Mouse (Mus musculus) liver, embryonic 14.5 days (tissue): ENCODE data around the gene Serpinb6a.

Source experiments
- CTCF ChIP-seq: IDR thresholded peaks from 2 replicates; pipeline ENCODE4 v1.5.1; 2016; ENCODE audit warnings: antibody characterized with exemption, low read depth, control low read depth
- EP300 ChIP-seq: IDR thresholded peaks from 2 replicates; pipeline ENCODE4 v1.6.1; 2016; ENCODE audit warnings: antibody characterized with exemption, low read depth

DNA sequence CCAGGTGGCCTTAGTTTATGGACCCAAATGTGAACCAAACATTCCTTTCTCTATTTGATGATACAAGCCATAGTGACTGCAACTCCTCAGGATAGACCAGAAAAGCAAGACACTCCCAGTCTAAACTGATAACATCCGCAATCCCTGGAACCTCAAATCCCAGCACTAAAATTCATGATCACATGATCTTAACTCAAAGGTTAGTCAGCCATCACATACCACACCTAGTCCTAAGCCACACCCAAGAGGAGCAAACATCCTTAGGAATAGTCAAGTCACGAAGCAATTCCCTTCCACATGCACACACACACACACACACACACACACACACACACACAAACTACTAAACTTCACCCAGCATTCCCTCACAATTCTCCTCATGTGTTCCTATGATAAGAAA, 99.3 kb downstream of the Serpinb6a start:
- TF ChIP-seq CTCF, result no peak
- no peak for TF ChIP-seq EP300
